Mouse (Mus musculus): ENCODE data around the gene Actl7a. TPM values are rescaled to one million over a fixed set of nuclear protein-coding genes. Genes with fewer than 3 reads are reported as not detected.

Actl7a gene
- polyA plus RNA-seq, 1 experiment from 2014 or later: not detected

DNA sequence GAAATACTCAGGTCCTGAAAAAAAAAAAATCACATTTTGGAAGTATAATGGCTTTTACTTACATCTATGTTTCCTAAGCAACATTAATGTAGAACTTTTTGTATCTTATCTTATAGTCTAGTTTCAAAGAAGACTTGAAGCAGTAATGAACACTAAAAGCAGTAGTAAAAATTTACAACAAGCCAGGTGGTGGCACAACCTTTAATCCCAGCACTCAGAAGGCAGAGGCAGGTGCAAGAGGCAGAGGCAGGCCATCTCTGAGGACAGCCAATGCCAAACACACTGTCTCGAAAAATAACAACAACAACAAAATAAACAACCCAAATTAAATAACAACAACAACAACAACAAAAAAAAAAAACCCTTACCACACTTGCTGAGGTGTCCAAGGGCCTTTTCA is 27.9 kb downstream of the Actl7a start:
- Histone ChIP-seq H3K4me1 (no peaks in the 10 kb centered on the region), H3K27ac (replicated peaks) (no peak overlapping the region), H3K4me3 (no peak overlapping the region), H3K36me3 (replicated peaks) (peaks cover 100% of the 10 kb centered on the region), H3K9me3 (no peaks in the 10 kb centered on the region), H3K27me3 (replicated peaks; ENCODE audit: low read depth, poor library complexity, severe bottlenecking) (no peaks in the 10 kb centered on the region)
- no peak for DNase-seq (ENCODE audit: low spot score)
- WGBS: 81% methylated on average over 1 of the region's 1 CpGs

DNA sequence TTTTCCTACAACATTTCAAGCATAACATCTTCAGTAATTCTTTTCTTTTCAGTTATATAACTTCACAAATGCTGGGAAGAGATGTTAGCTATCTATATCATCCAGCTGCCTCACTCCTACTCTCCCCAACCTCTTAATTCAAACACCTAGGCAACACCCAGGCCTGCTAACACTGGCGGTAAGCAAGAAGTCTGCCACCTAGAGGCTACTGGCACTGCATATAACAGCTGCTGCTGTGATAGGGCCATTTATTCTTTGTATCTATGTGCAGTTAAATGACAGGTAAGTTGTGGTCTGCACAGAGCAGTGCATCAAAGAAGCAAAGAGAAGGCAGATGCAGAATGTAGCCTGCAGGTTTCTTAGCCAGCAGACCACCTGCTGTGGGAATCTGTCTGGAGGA is 48.2 kb downstream of the Actl7a start:
- Histone ChIP-seq H3K27ac (replicated peaks) (no peak overlapping the region), H3K4me3 (no peak overlapping the region), H3K27me3 (replicated peaks; ENCODE audit: low read depth, poor library complexity, severe bottlenecking) (no peaks in the 10 kb centered on the region), H3K36me3 (replicated peaks) (peaks cover 94% of the 10 kb centered on the region), H3K9me3 (no peaks in the 10 kb centered on the region), H3K4me1 (no peaks in the 10 kb centered on the region)
- DNase-seq (ENCODE audit: low spot score): no peak
- WGBS: 59% methylated on average over 1 of the region's 1 CpGs

Other genes starting within 250 kb of the Actl7a start
- not detected in 2 replicates for gene Gm26657, start 3.3 kb upstream of the Actl7a start, polyA plus RNA-seq (2016; fragmentation: Nextera tagmentation; extraction: Ambion mirVana)
- gene Actl7b, start 2.0 kb upstream of the Actl7a start, polyA plus RNA-seq (2016; fragmentation: Nextera tagmentation; extraction: Ambion mirVana): not detected in 2 replicates
- 92.5 and 92.9 TPM in 2 replicates for gene Elp1, start 58.9 kb downstream of the Actl7a start, polyA plus RNA-seq (2016; fragmentation: Nextera tagmentation; extraction: Ambion mirVana)
- gene Fam206a, start 58.9 kb downstream of the Actl7a start, polyA plus RNA-seq (2016; fragmentation: Nextera tagmentation; extraction: Ambion mirVana): 27.6 and 28.1 TPM in 2 replicates
- 37.1 and 39.4 TPM in 2 replicates for gene Ctnnal1, start 121.8 kb downstream of the Actl7a start, polyA plus RNA-seq (2016; fragmentation: Nextera tagmentation; extraction: Ambion mirVana)
- gene Tmem245, start 204.0 kb downstream of the Actl7a start, polyA plus RNA-seq (2016; fragmentation: Nextera tagmentation; extraction: Ambion mirVana): 14.2 and 14.9 TPM in 2 replicates
- 0.80 and 1.4 TPM in 2 replicates for gene Frrs1l, start 247.0 kb downstream of the Actl7a start, polyA plus RNA-seq (2016; fragmentation: Nextera tagmentation; extraction: Ambion mirVana)

Measured in embryonic facial prominence, embryonic 10.5 days (tissue).